Mouse (Mus musculus) forebrain, embryonic 16.5 days (tissue): ENCODE data around the gene Igsf6. TPM values are rescaled to one million over a fixed set of nuclear protein-coding genes. Genes with fewer than 3 reads are reported as not detected.

ENCODE experiments used
- ATAC-seq: fragments of 200-750 bp; cut with Nextera tagmentation; 2 replicates; pipeline ENCODE4 v1.8.0; 2017; ENCODE audit warnings: mild to moderate bottlenecking, moderate library complexity
- H3K27ac ChIP-seq: fragments of 300-500 bp; sonication (generic); 2 replicates; pipeline ENCODE4 v1.5.1; 2014; ENCODE audit warnings: low read length, control low read depth
- H3K27me3 ChIP-seq: fragments of 300-500 bp; sonication (generic); replicated peaks from 2 replicates; pipeline ENCODE4 v1.6.1; 2014; ENCODE audit warnings: low read length; ENCODE audit not compliant: control insufficient read depth, insufficient read depth
- H3K36me3 ChIP-seq: fragments of 300-500 bp; sonication (generic); 2 replicates; pipeline ENCODE4 v1.6.1; 2014; ENCODE audit not compliant: control insufficient read depth, insufficient read depth
- H3K4me1 ChIP-seq: fragments of 300-500 bp; sonication (generic); replicated peaks from 2 replicates; pipeline ENCODE4 v1.6.1; 2014; ENCODE audit warnings: low read length; ENCODE audit not compliant: control insufficient read depth, insufficient read depth
- H3K4me2 ChIP-seq: fragments of 300-500 bp; sonication (generic); 2 replicates; pipeline ENCODE4 v1.6.1; 2014; ENCODE audit warnings: mild to moderate bottlenecking, low read length, control low read depth
- H3K4me3 ChIP-seq: fragments of 300-500 bp; sonication (generic); replicated peaks from 2 replicates; pipeline ENCODE4 v1.5.1; 2014; ENCODE audit warnings: mild to moderate bottlenecking, low read length, control low read depth
- H3K9ac ChIP-seq: fragments of 300-500 bp; sonication (generic); replicated peaks from 2 replicates; pipeline ENCODE4 v1.6.1; 2014; ENCODE audit warnings: low read depth, low read length, control low read depth
- H3K9me3 ChIP-seq: fragments of 300-500 bp; sonication (generic); 2 replicates; pipeline ENCODE4 v1.6.1; 2016; ENCODE audit warnings: low read length; ENCODE audit not compliant: control insufficient read depth
- WGBS: fragments of 180-500 bp; shearing (Covaris S2); extraction: QIAGEN DNeasy Blood & Tissue Kit; methylation state at CpG from one replicate; pipeline ENCODE4 v1.1.7; 2014; 5-methylcytosine and 5-hydroxymethylcytosine counted together
- polyA plus RNA-seq: library from polyadenylated mRNA; unstranded; fragments of >200 nt; fragmentation: Nextera tagmentation; extraction: Ambion mirVana; gene quantifications from 2 replicates; pipeline ENCODE4 v1.2.1, GENCODE M21; 2015

Igsf6 gene
- polyA plus RNA-seq, 1 experiment from 2014 or later = 0.77 TPM

DNA sequence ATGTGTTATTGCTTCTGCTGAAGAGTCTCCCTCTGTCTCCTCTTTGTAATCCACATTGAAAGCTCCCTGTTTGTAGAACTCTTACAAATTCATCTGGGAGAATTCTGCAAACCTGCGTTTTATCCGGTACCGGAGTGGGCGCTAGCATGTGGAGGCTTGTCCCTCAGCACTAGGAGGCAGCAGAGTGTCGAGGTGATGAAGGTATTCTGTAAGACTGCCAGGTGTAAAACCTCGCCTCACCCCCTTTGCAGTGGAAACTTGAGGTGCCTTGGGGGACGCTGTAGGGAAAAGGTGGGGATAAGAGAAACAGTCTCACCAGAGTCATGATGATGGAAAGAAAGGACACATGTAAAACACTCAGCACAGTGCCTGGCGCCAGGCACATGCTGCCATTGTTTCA is 54.1 kb downstream of the Igsf6 start:
- no peak for ATAC-seq
- 37% methylated on average over 8 of the region's 8 CpGs for whole genome bisulfite sequencing
- no peaks in the 10 kb centered on the region for H3K9me3 ChIP-seq
- H3K9ac ChIP-seq = no peak overlapping the region
- no peaks in the 10 kb centered on the region for H3K27me3 ChIP-seq
- no peak overlapping the region for H3K27ac ChIP-seq
- no peak overlapping the region for H3K4me3 ChIP-seq
- no peaks in the 10 kb centered on the region for H3K36me3 ChIP-seq
- H3K4me1 ChIP-seq = no peaks in the 10 kb centered on the region
- no peak overlapping the region for H3K4me2 ChIP-seq

DNA sequence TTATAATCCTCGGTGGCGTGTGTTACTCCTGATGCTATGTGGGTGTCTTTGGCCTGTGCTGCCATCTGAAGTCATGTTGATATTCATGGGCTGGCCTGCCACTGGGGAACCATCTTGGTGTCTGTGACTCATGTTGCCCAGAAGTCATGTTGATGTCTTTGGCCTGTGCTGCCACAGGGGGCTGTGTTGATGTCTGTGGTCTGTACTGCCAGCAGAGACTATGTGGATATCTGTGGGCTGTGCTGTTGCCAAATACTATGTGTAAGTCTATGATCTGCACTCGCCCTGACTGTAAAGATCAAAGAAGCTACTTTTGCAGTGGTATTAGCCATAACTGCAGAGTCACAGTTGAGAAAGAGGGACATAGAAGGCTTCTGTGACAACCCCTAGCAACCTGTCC is 55.6 kb downstream of the Igsf6 start:
- H3K4me3 ChIP-seq = no peak overlapping the region
- H3K4me2 ChIP-seq = no peak overlapping the region
- no peaks in the 10 kb centered on the region for H3K27me3 ChIP-seq
- H3K4me1 ChIP-seq = no peaks in the 10 kb centered on the region
- H3K27ac ChIP-seq = no peak overlapping the region
- WGBS = 89% methylated on average over 3 of the region's 3 CpGs
- no peak overlapping the region for H3K9ac ChIP-seq
- no peak for ATAC-seq
- H3K9me3 ChIP-seq = no peaks in the 10 kb centered on the region
- no peaks in the 10 kb centered on the region for H3K36me3 ChIP-seq

DNA sequence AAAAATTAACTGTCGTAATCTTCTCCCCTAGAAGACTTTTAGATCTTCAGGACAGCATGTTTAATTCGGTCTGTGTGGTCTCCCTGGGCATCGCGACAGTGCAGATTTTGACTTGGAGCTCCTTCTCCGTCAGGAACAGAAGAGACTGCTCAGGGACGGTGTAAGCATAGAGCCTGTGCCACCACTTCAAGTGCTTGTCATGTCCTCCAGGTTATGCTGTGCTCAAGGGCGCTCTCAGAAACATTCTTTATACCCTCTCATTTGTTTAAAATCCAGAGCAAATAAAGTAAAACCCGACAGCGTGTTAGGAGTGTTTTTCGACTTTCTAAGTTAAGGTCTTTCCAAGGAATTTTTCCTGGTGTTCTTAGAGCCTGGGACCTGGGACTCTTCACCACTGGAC is 59.9 kb downstream of the Igsf6 start:
- Histone ChIP-seq H3K4me3 (no peak overlapping the region), H3K27ac (no peak overlapping the region), H3K4me1 (no peaks in the 10 kb centered on the region), H3K27me3 (no peaks in the 10 kb centered on the region), H3K9me3 (no peaks in the 10 kb centered on the region), H3K4me2 (no peak overlapping the region), H3K9ac (no peak overlapping the region), H3K36me3 (no peaks in the 10 kb centered on the region)
- ATAC-seq = no peak
- WGBS = 90% methylated on average over 10 of the region's 10 CpGs

Other genes starting within 250 kb of the Igsf6 start
- 38.9 and 40.3 TPM in 2 replicates for gene Eef2k, start 231.7 kb downstream of the Igsf6 start, polyA plus RNA-seq
- gene Polr3e, start 156.8 kb downstream of the Igsf6 start, polyA plus RNA-seq = 32.6 and 34.5 TPM in 2 replicates
- 8.8 and 9.0 TPM in 2 replicates for gene Cdr2, start 92.3 kb downstream of the Igsf6 start, polyA plus RNA-seq
- 0.17 TPM in 1 of 2 replicates, not detected in the other for gene Mfsd13b, start 92.1 kb downstream of the Igsf6 start, polyA plus RNA-seq
- gene Mettl9, start 40.1 kb downstream of the Igsf6 start, polyA plus RNA-seq = 207 and 229 TPM in 2 replicates
- gene Otoa, start 7.1 kb upstream of the Igsf6 start, polyA plus RNA-seq = not detected in 2 replicates